Mouse (Mus musculus): ENCODE measurements around the gene AL731706.2. TPM values are rescaled to one million over a fixed set of nuclear protein-coding genes. Genes with fewer than 3 reads are reported as not detected.

The AL731706.2 gene
- polyA plus RNA-seq (2012; ENCODE audit: insufficient read depth, insufficient read length, low replicate concordance, missing spikeins): not detected in 2 replicates

- TF ChIP-seq POLR2A (IDR thresholded peaks at IDR 0.05; ENCODE audit: insufficient read depth, low read depth, low read length) (no peak), CTCF (IDR thresholded peaks at IDR 0.05; ENCODE audit: insufficient read depth, low read depth, low read length) (no peak)
- WGBS: 98% methylated on average over 2 of the region's 2 CpGs
- H3K4me3 ChIP-seq (ENCODE audit: insufficient read depth, low read depth, low read length): no peak within 1 kb of the TSS
- H3K27ac ChIP-seq (ENCODE audit: insufficient read depth, low read depth, low read length): no peak within 1 kb of the TSS
- H3K4me1 ChIP-seq (ENCODE audit: control insufficient read depth, insufficient read depth, low read length): no peaks in the 10 kb centered on the region
Measured at GRCm38 (mm10) chr2:136885579-136885978, at the start of gene AL731706.2. Gene AL731706.2 (minus strand): TSS chr2:136885679.

DNA sequence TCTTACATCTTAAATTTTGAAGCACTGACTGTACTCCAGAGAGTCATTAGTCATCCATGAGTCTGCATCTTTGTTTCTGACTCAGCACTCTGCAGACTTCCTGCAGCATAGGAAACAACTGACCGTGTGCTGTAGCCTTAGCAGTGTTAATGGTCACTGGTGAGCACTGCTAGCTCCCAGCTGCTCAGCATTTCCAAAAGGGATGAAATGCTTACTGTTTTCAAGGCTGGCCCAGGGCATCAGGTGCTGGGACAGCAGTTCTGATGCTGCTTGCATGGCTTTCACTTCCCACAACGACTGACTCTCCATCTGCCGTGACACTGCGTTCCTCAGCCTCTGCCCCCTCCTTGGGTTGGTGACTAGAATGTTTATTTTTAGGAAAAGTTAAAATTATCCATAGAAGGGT lies 35.5 kb upstream of the AL731706.2 start:
- 39% methylated on average over 4 of the region's 4 CpGs for WGBS
- TF ChIP-seq CTCF (IDR thresholded peaks at IDR 0.05; ENCODE audit: insufficient read depth, low read depth, low read length) (no peak), POLR2A (IDR thresholded peaks at IDR 0.05; ENCODE audit: insufficient read depth, low read depth, low read length) (no peak)
- H3K4me3 ChIP-seq (ENCODE audit: insufficient read depth, low read depth, low read length): no peak overlapping the region
- H3K27ac ChIP-seq (ENCODE audit: insufficient read depth, low read depth, low read length): no peak overlapping the region
- H3K4me1 ChIP-seq (ENCODE audit: control insufficient read depth, insufficient read depth, low read length): peaks cover 3% of the 10 kb centered on the region

DNA sequence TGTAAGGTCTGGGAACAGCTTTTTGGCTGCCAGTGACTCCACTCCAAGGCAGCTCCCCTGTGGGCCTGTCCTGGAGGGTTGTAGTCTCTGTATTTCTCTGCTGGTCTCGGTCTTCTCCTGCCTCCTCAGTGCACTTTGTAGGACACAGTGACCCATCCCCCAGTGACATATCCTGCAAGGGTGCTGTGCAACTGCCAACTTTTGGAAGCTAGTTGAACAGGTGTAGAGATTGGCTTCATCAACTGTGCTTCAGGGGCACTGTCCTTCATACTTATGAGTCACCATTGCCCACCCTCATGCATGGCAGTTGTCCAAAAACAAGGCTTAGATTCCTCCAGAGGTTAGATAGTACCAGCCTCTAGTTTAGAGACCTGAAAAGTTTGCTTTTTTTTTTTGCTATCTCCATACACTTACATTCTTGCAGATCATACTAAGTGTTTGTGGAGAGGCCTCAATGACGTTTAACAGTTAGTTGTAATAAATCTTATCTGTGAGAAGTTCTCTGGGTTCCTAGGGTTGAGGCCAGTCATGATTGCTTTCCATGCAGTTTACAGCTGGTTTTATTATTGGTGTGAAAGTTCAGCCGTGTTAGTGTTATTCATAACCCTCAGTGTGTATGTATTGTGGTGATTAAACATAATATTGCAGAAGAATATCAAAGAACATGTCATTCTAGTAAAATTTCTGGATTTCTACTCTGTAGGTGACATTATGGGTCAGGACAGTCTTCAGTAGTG lies 34.9 kb upstream of the AL731706.2 start:
- peaks cover 3% of the 10 kb centered on the region for H3K4me1 ChIP-seq (ENCODE audit: control insufficient read depth, insufficient read depth, low read length)
- no peak overlapping the region for H3K4me3 ChIP-seq (ENCODE audit: insufficient read depth, low read depth, low read length)
- WGBS: 94% methylated on average over 3 of the region's 3 CpGs
- TF ChIP-seq POLR2A (IDR thresholded peaks at IDR 0.05; ENCODE audit: insufficient read depth, low read depth, low read length) (no peak), CTCF (IDR thresholded peaks at IDR 0.05; ENCODE audit: insufficient read depth, low read depth, low read length) (no peak)
- H3K27ac ChIP-seq (ENCODE audit: insufficient read depth, low read depth, low read length): no peak overlapping the region

GRCm38 (mm10) chr2:136919433-136919832 lies 34.0 kb upstream of the AL731706.2 start:
- Histone ChIP-seq H3K4me1 (ENCODE audit: control insufficient read depth, insufficient read depth, low read length) (peaks cover 3% of the 10 kb centered on the region), H3K4me3 (ENCODE audit: insufficient read depth, low read depth, low read length) (no peak overlapping the region), H3K27ac (ENCODE audit: insufficient read depth, low read depth, low read length) (no peak overlapping the region)
- WGBS: 97% methylated on average over 1 of the region's 1 CpGs
- no peak for TF ChIP-seq CTCF (IDR thresholded peaks at IDR 0.05; ENCODE audit: insufficient read depth, low read depth, low read length)
- TF ChIP-seq POLR2A (IDR thresholded peaks at IDR 0.05; ENCODE audit: insufficient read depth, low read depth, low read length): no peak

DNA sequence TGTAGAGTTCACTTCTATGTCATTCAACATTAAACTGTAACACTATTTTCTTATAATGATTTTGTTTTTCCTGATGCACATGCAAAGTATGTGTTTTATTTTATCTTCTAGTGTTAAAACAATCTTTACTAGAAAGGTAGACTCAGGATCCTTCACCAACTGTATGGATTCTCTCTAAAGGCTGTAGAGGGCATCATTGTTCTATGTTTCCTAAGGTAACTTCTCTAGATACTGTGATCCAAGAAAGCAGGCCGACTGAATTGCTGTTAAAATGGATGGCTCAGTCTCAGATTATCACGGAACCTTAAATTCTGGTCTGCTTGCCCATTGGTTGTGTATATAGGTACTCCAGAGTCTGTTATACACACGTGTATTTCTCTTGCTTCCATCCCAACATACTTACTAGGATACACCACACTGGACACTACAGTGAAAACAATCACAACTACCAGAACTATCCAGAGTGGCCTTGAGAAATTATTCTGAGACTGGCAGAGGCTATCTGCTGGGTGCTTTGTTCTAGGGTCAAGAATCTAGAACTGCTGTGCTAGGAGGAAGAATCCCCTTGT lies 28.9 kb upstream of the AL731706.2 start:
- no peaks in the 10 kb centered on the region for H3K4me1 ChIP-seq (ENCODE audit: control insufficient read depth, insufficient read depth, low read length)
- 31% methylated on average over 3 of the region's 3 CpGs for WGBS
- H3K27ac ChIP-seq (ENCODE audit: insufficient read depth, low read depth, low read length): no peak overlapping the region
- TF ChIP-seq CTCF (IDR thresholded peaks at IDR 0.05; ENCODE audit: insufficient read depth, low read depth, low read length): no peak
- TF ChIP-seq POLR2A (IDR thresholded peaks at IDR 0.05; ENCODE audit: insufficient read depth, low read depth, low read length): no peak
- no peak overlapping the region for H3K4me3 ChIP-seq (ENCODE audit: insufficient read depth, low read depth, low read length)

- 82% methylated on average over 3 of the region's 3 CpGs for WGBS
- TF ChIP-seq POLR2A (IDR thresholded peaks at IDR 0.05; ENCODE audit: insufficient read depth, low read depth, low read length): no peak
- TF ChIP-seq CTCF (IDR thresholded peaks at IDR 0.05; ENCODE audit: insufficient read depth, low read depth, low read length): no peak
- Histone ChIP-seq H3K27ac (ENCODE audit: insufficient read depth, low read depth, low read length) (no peak overlapping the region), H3K4me1 (ENCODE audit: control insufficient read depth, insufficient read depth, low read length) (no peaks in the 10 kb centered on the region), H3K4me3 (ENCODE audit: insufficient read depth, low read depth, low read length) (no peak overlapping the region)
Measured at GRCm38 (mm10) chr2:136913021-136913420, 27.5 kb upstream of the AL731706.2 start.

DNA sequence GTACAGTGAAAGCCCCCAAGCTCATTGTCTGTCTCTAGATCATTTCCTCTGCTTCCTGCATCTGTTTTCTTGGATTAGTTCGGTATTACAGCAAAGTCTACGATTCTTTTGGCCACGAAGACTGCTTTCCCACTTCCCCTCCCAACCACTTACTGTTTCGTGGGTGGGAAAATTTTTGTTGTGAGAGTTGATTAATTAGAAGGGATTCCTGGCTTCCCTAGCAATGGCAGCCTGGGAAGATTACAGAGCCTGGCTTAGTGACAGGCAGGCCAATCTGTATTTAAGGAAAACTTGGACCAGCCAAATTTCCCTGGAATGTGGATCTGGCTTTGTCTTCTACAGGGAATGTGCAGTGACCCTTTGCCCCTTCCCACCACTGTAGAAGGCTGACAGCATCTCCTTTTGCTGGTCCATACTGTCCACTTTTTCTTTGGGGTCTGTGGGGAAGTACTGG lies 26.5 kb upstream of the AL731706.2 start:
- 30% methylated on average over 4 of the region's 4 CpGs for WGBS
- H3K4me1 ChIP-seq (ENCODE audit: control insufficient read depth, insufficient read depth, low read length): no peaks in the 10 kb centered on the region
- no peak overlapping the region for H3K27ac ChIP-seq (ENCODE audit: insufficient read depth, low read depth, low read length)
- TF ChIP-seq POLR2A (IDR thresholded peaks at IDR 0.05; ENCODE audit: insufficient read depth, low read depth, low read length) (no peak), CTCF (IDR thresholded peaks at IDR 0.05; ENCODE audit: insufficient read depth, low read depth, low read length) (no peak)
- H3K4me3 ChIP-seq (ENCODE audit: insufficient read depth, low read depth, low read length): no peak overlapping the region

DNA sequence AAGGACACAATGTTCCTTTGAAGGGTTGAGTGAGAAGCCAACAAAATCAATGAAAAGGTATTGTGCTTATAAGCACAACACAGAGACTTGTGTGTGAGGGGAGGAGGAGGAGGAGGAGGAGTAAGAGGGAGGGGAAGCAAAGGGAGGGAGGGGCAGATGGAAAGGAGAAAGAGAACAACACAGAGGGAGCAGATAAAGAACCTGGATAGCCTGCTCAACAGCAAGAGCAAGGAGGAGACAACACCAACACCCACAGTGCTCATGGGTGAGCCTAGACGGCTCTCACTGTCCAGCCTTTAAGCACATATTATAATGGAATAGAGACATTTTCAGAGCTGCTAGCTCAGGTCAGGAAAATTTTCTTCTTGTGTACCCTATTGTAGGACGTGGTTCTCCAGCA lies 23.8 kb upstream of the AL731706.2 start:
- H3K4me1 ChIP-seq (ENCODE audit: control insufficient read depth, insufficient read depth, low read length): no peaks in the 10 kb centered on the region
- H3K27ac ChIP-seq (ENCODE audit: insufficient read depth, low read depth, low read length): no peak overlapping the region
- 90% methylated on average over 2 of the region's 2 CpGs for WGBS
- no peak for TF ChIP-seq POLR2A (IDR thresholded peaks at IDR 0.05; ENCODE audit: insufficient read depth, low read depth, low read length)
- no peak for TF ChIP-seq CTCF (IDR thresholded peaks at IDR 0.05; ENCODE audit: insufficient read depth, low read depth, low read length)
- H3K4me3 ChIP-seq (ENCODE audit: insufficient read depth, low read depth, low read length): no peak overlapping the region

- H3K27ac ChIP-seq (ENCODE audit: insufficient read depth, low read depth, low read length): no peak overlapping the region
- TF ChIP-seq CTCF (IDR thresholded peaks at IDR 0.05; ENCODE audit: insufficient read depth, low read depth, low read length) (no peak), POLR2A (IDR thresholded peaks at IDR 0.05; ENCODE audit: insufficient read depth, low read depth, low read length) (no peak)
- H3K4me3 ChIP-seq (ENCODE audit: insufficient read depth, low read depth, low read length): no peak overlapping the region
- 95% methylated on average over 3 of the region's 3 CpGs for WGBS
- H3K4me1 ChIP-seq (ENCODE audit: control insufficient read depth, insufficient read depth, low read length): no peaks in the 10 kb centered on the region
Measured at GRCm38 (mm10) chr2:136908596-136908995, 23.1 kb upstream of the AL731706.2 start.
